Mouse (Mus musculus): ENCODE results near the gene Dusp13. TPM values are rescaled to one million over a fixed set of nuclear protein-coding genes. Genes with fewer than 3 reads are reported as not detected.

Dusp13 gene
- polyA plus RNA-seq, 1 experiment from 2014 or later, result not detected

- H3K9me3 ChIP-seq (replicated peaks), result no peaks in the 10 kb centered on the region
- no peak for ATAC-seq
- H3K36me3 ChIP-seq (ENCODE audit: poor library complexity, severe bottlenecking), result no peaks in the 10 kb centered on the region
- peaks cover 29% of the 10 kb centered on the region for H3K4me1 ChIP-seq
- peak overlapping the region; percentile 30; the same call in 1 of the 2 replicates for H3K9ac ChIP-seq
- H3K4me2 ChIP-seq, result peak overlapping the region; percentile 59
- H3K27me3 ChIP-seq, result peaks cover 27% of the 10 kb centered on the region
- H3K4me3 ChIP-seq, result peak overlapping the region; percentile 29
- 10% methylated on average over 49 of the region's 49 CpGs for WGBS
- no peak overlapping the region for H3K27ac ChIP-seq
Measured at GRCm38 (mm10) chr14:21686376-21687279, 64.4 kb downstream of the Dusp13 start.

GRCm38 (mm10) chr14:21685411-21686146 lies 65.4 kb downstream of the Dusp13 start:
- peaks cover 27% of the 10 kb centered on the region for H3K27me3 ChIP-seq
- H3K36me3 ChIP-seq (ENCODE audit: poor library complexity, severe bottlenecking), result no peaks in the 10 kb centered on the region
- WGBS, result 88% methylated on average over 10 of the region's 10 CpGs
- no peak overlapping the region for H3K9ac ChIP-seq
- ATAC-seq, result no peak
- peaks cover 29% of the 10 kb centered on the region for H3K4me1 ChIP-seq
- H3K4me3 ChIP-seq, result no peak overlapping the region
- no peaks in the 10 kb centered on the region for H3K9me3 ChIP-seq (replicated peaks)
- H3K27ac ChIP-seq, result no peak overlapping the region
- H3K4me2 ChIP-seq, result no peak overlapping the region

GRCm38 (mm10) chr14:21683834-21684233 lies 67.1 kb downstream of the Dusp13 start:
- H3K36me3 ChIP-seq (ENCODE audit: poor library complexity, severe bottlenecking), result no peaks in the 10 kb centered on the region
- H3K4me3 ChIP-seq, result no peak overlapping the region
- H3K4me2 ChIP-seq, result no peak overlapping the region
- peaks cover 27% of the 10 kb centered on the region for H3K27me3 ChIP-seq
- ATAC-seq, result no peak
- peaks cover 37% of the 10 kb centered on the region for H3K4me1 ChIP-seq
- H3K9me3 ChIP-seq (replicated peaks), result no peaks in the 10 kb centered on the region
- H3K27ac ChIP-seq, result no peak overlapping the region
- 85% methylated on average over 4 of the region's 4 CpGs for WGBS
- H3K9ac ChIP-seq, result no peak overlapping the region

Other genes with a start within 250 kb of the Dusp13 start
- gene Dupd1, start 36.6 kb downstream of the Dusp13 start, polyA plus RNA-seq (2015; fragmentation: Nextera tagmentation; extraction: Ambion mirVana), result not detected in 2 replicates
- gene Samd8, start 650 bp downstream of the Dusp13 start, polyA plus RNA-seq (2015; fragmentation: Nextera tagmentation; extraction: Ambion mirVana), result 17.8 and 18.3 TPM in 2 replicates
- 261 and 270 TPM in 2 replicates for gene Vdac2, start 74.1 kb upstream of the Dusp13 start, polyA plus RNA-seq (2015; fragmentation: Nextera tagmentation; extraction: Ambion mirVana)
- gene Comtd1, start 97.8 kb upstream of the Dusp13 start, polyA plus RNA-seq (2015; fragmentation: Nextera tagmentation; extraction: Ambion mirVana), result 17.5 and 19.9 TPM in 2 replicates
- 6.1 and 7.7 TPM in 2 replicates for gene Zfp503, start 238.4 kb upstream of the Dusp13 start, polyA plus RNA-seq (2015; fragmentation: Nextera tagmentation; extraction: Ambion mirVana)